Mouse (Mus musculus): ENCODE results near the gene Cib1. TPM values are rescaled to one million over a fixed set of nuclear protein-coding genes. Genes with fewer than 3 reads are reported as not detected.

The Cib1 gene
- 66.4 and 67.4 TPM in 2 replicates for polyA plus RNA-seq (2014; fragmentation: Nextera tagmentation; extraction: Ambion mirVana)

DNA sequence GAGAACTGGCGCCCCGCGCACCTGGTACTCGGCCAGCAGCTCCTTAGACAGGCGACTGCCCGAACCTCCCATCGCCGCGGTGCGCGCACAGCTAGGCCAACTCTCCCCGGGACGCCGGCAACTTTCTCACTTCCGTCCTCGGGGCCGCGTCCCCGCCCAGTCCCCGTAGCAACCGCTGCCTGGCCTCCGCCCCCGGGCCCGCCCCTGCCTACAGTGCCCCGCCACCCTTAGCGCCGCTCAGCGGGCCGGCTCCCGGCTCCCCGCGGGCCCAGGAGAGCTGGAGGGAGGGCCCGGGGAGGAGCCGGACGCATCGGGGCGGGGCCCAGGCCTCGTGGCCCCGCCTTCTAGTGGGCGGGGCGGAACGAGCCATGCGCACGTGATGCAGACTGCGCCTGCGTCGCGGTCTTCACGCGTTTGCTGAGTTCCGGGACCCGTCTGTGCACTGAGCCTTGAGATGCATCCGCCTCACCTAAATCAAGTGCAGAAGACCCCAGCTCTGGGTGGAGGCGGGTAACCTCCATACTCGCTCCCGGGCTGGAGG lies at the start of gene Cib1, which contains the start of gene Gdpgp1:
Cib1 (minus strand) TSS at position 325 of the 541 bp plus-strand sequence.
Gdpgp1 (plus strand) TSS at position 377 of the 541 bp plus-strand sequence.
- H3K4me3 ChIP-seq (ENCODE audit: low read depth, low read length), result peak within 1 kb of the TSS; percentile 66
- no peaks in the 10 kb centered on the region for H3K27me3 ChIP-seq (ENCODE audit: insufficient read depth, low read length)
- H3K9ac ChIP-seq, result peak within 1 kb of the TSS; percentile 56
- peak within 1 kb of the TSS; percentile 67 for H3K27ac ChIP-seq (ENCODE audit: low read depth)
- peak; percentile 99 for ATAC-seq (ENCODE audit: insufficient read depth)
- peak within 1 kb of the TSS; percentile 97 for H3K4me2 ChIP-seq
- 0 out of 2 replicates have a peak, but pooled peaks cover 3% of the 10 kb centered on the region for H3K4me1 ChIP-seq (ENCODE audit: insufficient read depth)
- under 1% methylated on average over 56 of the region's 56 CpGs for WGBS
- DNase-seq, result peak; percentile 99
- no peak for TF ChIP-seq CTCF (IDR thresholded peaks at IDR 0.05; ENCODE audit: low read depth)
- no peaks in the 10 kb centered on the region for H3K9me3 ChIP-seq (ENCODE audit: low read depth, low read length)
- H3K36me3 ChIP-seq (ENCODE audit: insufficient read depth), result peaks cover 9% of the 10 kb centered on the region; the same call in 1 of the 2 replicates

DNA sequence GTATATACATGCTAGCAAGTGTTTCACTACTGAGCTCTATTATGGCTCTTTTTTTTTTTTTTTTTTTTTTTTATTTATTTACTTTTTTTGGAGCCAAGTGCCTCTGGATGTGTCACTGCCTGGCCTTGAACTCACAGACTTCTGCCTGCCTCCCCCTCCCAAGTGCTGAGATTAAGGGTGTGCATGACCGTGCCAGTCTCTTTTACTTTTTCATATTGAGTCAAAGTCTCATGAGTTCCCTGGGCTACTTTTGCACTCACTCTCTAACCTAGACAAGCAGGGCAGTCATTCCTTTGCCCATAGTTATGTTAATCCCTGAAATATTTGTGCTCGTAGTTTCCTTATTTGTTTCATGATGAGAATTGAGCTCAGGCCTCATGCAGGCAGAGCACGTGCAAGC lies 49.0 kb upstream of the Cib1 start:
- no peaks in the 10 kb centered on the region for H3K9me3 ChIP-seq (ENCODE audit: low read depth, low read length)
- H3K4me3 ChIP-seq (ENCODE audit: low read depth, low read length), result no peak overlapping the region
- H3K36me3 ChIP-seq (ENCODE audit: insufficient read depth), result peaks cover 74% of the 10 kb centered on the region
- H3K27me3 ChIP-seq (ENCODE audit: insufficient read depth, low read length), result no peaks in the 10 kb centered on the region
- no peak for DNase-seq
- 86% methylated on average over 3 of the region's 3 CpGs for WGBS
- no peaks in the 10 kb centered on the region for H3K4me1 ChIP-seq (ENCODE audit: insufficient read depth)
- no peak for ATAC-seq (ENCODE audit: insufficient read depth)
- no peak overlapping the region for H3K4me2 ChIP-seq
- H3K9ac ChIP-seq, result no peak overlapping the region
- no peak overlapping the region for H3K27ac ChIP-seq (ENCODE audit: low read depth)
- no peak for TF ChIP-seq CTCF (IDR thresholded peaks at IDR 0.05; ENCODE audit: low read depth)

DNA sequence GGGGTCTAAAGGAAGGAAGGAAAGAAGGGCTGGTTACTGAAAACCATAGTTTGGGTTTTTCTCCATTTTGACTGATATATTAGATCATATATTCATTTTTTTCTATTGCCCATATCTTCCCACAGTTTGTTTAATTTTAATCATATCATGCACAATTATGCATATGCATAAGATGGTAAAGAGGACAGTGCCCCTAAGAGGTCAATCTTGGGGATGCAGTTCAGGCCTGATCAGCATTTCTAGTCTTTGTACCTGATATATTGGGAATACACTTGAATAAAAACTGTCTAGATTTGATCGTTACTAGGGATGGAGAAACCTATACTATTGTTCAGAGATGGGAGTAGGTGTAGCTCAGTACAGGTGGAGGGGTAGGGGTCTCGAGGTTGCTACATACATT lies 48.4 kb upstream of the Cib1 start:
- H3K36me3 ChIP-seq (ENCODE audit: insufficient read depth), result peaks cover 74% of the 10 kb centered on the region
- no peaks in the 10 kb centered on the region for H3K4me1 ChIP-seq (ENCODE audit: insufficient read depth)
- 0 out of 2 replicates have a peak, but pooled peaks have one; percentile 8 for TF ChIP-seq CTCF (IDR thresholded peaks at IDR 0.05; ENCODE audit: low read depth)
- DNase-seq, result no peak
- no peak for ATAC-seq (ENCODE audit: insufficient read depth)
- 82% methylated on average over 2 of the region's 2 CpGs for WGBS
- H3K27me3 ChIP-seq (ENCODE audit: insufficient read depth, low read length), result no peaks in the 10 kb centered on the region
- no peaks in the 10 kb centered on the region for H3K9me3 ChIP-seq (ENCODE audit: low read depth, low read length)
- H3K4me3 ChIP-seq (ENCODE audit: low read depth, low read length), result no peak overlapping the region
- no peak overlapping the region for H3K4me2 ChIP-seq
- no peak overlapping the region for H3K9ac ChIP-seq
- no peak overlapping the region for H3K27ac ChIP-seq (ENCODE audit: low read depth)

DNA sequence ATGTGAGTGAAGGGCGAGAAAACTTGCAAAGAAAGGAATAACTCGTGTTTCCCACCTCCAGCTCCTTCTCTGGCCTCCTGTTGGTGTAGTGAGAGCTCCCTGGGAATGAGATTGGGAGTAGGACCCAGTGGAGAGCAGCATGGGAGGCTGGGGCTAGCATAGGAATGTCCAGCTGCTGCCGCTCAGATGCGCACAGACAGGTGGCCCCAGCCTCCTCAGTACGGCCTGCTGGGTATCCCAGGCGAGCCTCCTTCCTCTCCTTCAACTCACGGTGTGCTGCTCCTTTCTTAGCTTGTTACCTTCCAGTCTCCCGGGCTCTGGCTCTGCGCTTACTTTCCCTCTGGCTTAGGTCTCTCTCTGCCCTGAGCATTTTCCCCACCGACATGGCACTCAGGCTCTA lies 47.4 kb upstream of the Cib1 start:
- no peaks in the 10 kb centered on the region for H3K4me1 ChIP-seq (ENCODE audit: insufficient read depth)
- H3K9ac ChIP-seq, result no peak overlapping the region
- H3K4me3 ChIP-seq (ENCODE audit: low read depth, low read length), result no peak overlapping the region
- no peak for TF ChIP-seq CTCF (IDR thresholded peaks at IDR 0.05; ENCODE audit: low read depth)
- H3K27me3 ChIP-seq (ENCODE audit: insufficient read depth, low read length), result no peaks in the 10 kb centered on the region
- H3K27ac ChIP-seq (ENCODE audit: low read depth), result no peak overlapping the region
- 75% methylated on average over 10 of the region's 10 CpGs for WGBS
- no peak overlapping the region for H3K4me2 ChIP-seq
- ATAC-seq (ENCODE audit: insufficient read depth) (no peak), DNase-seq (no peak)
- H3K9me3 ChIP-seq (ENCODE audit: low read depth, low read length), result no peaks in the 10 kb centered on the region
- H3K36me3 ChIP-seq (ENCODE audit: insufficient read depth), result peaks cover 72% of the 10 kb centered on the region

DNA sequence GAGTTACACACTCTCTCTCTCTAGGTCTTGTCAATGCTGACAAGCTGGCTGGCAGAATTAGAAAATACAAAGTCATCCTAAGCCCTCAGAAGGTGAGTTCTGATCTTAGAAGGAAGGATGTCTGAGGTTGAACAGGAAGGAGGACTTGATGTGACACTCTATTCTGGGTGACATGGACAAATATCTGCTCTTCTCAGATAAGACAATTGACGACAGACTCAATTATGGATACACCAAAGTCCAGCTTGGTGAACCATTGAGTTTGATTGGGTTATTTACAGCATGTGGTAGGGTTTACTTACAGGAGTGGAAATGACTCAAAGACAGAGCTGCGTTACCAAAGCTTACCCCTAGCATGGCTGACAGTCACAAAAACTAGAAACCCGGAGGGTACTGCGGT lies 43.8 kb upstream of the Cib1 start:
- no peak for TF ChIP-seq CTCF (IDR thresholded peaks at IDR 0.05; ENCODE audit: low read depth)
- peaks cover 63% of the 10 kb centered on the region for H3K36me3 ChIP-seq (ENCODE audit: insufficient read depth)
- no peaks in the 10 kb centered on the region for H3K27me3 ChIP-seq (ENCODE audit: insufficient read depth, low read length)

DNA sequence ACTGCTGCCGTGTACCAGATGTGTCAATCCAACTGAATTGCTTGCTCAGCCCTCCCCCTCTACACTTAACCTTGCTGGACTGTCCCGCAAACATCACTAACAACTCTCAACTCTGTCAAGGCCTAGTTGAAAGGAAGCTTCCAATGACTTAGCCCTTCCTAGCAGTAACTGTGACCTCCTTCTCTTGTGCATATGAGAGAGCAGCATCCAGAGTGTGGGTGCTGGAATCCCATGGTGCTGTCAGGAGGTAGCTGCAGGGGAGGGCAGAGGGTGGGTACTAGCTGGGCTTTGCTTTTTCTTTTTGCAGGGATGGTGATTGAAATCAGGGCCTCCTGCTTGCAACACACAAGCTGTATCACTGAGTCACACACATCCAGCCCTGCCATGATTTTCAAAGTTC lies 40.8 kb upstream of the Cib1 start:
- Histone ChIP-seq H3K27ac (ENCODE audit: low read depth) (no peak overlapping the region), H3K9me3 (ENCODE audit: low read depth, low read length) (peaks cover 6% of the 10 kb centered on the region; the same call in 1 of the 2 replicates), H3K9ac (no peak overlapping the region), H3K27me3 (ENCODE audit: insufficient read depth, low read length) (no peaks in the 10 kb centered on the region), H3K36me3 (ENCODE audit: insufficient read depth) (peaks cover 46% of the 10 kb centered on the region), H3K4me2 (no peak overlapping the region), H3K4me1 (ENCODE audit: insufficient read depth) (peaks cover 8% of the 10 kb centered on the region; the same call in 1 of the 2 replicates), H3K4me3 (ENCODE audit: low read depth, low read length) (no peak overlapping the region)
- 83% methylated on average over 2 of the region's 2 CpGs for WGBS
- DNase-seq (no peak), ATAC-seq (ENCODE audit: insufficient read depth) (no peak)
- no peak for TF ChIP-seq CTCF (IDR thresholded peaks at IDR 0.05; ENCODE audit: low read depth)

More for the DNA sequence above, 43.8 kb upstream of the Cib1 start:
- H3K27ac ChIP-seq (ENCODE audit: low read depth), result no peak overlapping the region
- H3K9me3 ChIP-seq (ENCODE audit: low read depth, low read length), result peaks cover 6% of the 10 kb centered on the region; the same call in 1 of the 2 replicates
- 91% methylated on average over 4 of the region's 4 CpGs for WGBS
- ATAC-seq (ENCODE audit: insufficient read depth), result no peak
- no peak for DNase-seq
- H3K4me3 ChIP-seq (ENCODE audit: low read depth, low read length), result no peak overlapping the region
- no peak overlapping the region for H3K4me2 ChIP-seq
- no peak overlapping the region for H3K9ac ChIP-seq
- H3K4me1 ChIP-seq (ENCODE audit: insufficient read depth), result no peaks in the 10 kb centered on the region

DNA sequence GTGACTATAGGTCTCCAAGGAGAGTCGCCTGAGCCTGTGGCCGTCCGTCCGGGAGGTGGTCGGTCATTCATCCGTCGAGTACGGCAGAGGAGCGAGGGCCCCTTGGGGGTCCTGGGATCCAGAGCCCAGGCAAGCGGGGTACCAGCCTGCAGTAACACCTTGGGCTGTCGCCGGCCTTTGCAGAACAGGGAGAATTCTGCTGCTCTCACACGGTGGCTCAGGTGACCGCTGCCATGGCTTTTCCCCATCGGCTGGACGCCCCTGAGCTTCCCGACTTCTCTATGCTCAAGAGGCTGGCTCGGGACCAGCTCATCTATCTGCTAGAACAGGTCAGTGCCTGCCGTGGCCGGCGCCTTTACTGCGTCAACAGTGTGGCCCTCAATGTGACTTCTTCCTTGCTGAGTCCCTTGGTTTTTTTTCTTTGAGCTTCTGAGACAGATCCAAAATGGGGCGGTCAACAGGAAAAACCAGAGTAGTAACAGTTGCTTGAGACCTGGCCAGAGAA lies 37.2 kb upstream of the Cib1 start:
- Histone ChIP-seq H3K36me3 (ENCODE audit: insufficient read depth) (peaks cover 40% of the 10 kb centered on the region), H3K4me1 (ENCODE audit: insufficient read depth) (peaks cover 8% of the 10 kb centered on the region; the same call in 1 of the 2 replicates), H3K9me3 (ENCODE audit: low read depth, low read length) (peaks cover 4% of the 10 kb centered on the region; the same call in 1 of the 2 replicates), H3K4me2 (peak overlapping the region; percentile 90), H3K27ac (ENCODE audit: low read depth) (peak overlapping the region; percentile 45; the same call in 1 of the 2 replicates), H3K27me3 (ENCODE audit: insufficient read depth, low read length) (no peaks in the 10 kb centered on the region), H3K4me3 (ENCODE audit: low read depth, low read length) (peak overlapping the region; percentile 82), H3K9ac (peak overlapping the region; percentile 75)
- under 1% methylated on average over 23 of the region's 23 CpGs for WGBS
- DNase-seq (peak; percentile 37), ATAC-seq (ENCODE audit: insufficient read depth) (peak; percentile 72)
- no peak for TF ChIP-seq CTCF (IDR thresholded peaks at IDR 0.05; ENCODE audit: low read depth)
